Mouse (Mus musculus) spleen, adult 2 months (tissue): ENCODE data around the gene Dgka.

Experiments
- CTCF ChIP-seq: fragments of 200-500 bp; IDR thresholded peaks from 2 replicates; pipeline ENCODE4 v1.5.1; 2011; ENCODE audit warnings: mild to moderate bottlenecking, inconsistent platforms; ENCODE audit not compliant: insufficient read depth, insufficient read length, insufficient replicate concordance; ENCODE audit errors: extremely low read depth
- POLR2A ChIP-seq: fragments of 200-500 bp; IDR thresholded peaks from 2 replicates; pipeline ENCODE4 v1.6.1; 2011; ENCODE audit warnings: low read depth, low read length, inconsistent platforms

DNA sequence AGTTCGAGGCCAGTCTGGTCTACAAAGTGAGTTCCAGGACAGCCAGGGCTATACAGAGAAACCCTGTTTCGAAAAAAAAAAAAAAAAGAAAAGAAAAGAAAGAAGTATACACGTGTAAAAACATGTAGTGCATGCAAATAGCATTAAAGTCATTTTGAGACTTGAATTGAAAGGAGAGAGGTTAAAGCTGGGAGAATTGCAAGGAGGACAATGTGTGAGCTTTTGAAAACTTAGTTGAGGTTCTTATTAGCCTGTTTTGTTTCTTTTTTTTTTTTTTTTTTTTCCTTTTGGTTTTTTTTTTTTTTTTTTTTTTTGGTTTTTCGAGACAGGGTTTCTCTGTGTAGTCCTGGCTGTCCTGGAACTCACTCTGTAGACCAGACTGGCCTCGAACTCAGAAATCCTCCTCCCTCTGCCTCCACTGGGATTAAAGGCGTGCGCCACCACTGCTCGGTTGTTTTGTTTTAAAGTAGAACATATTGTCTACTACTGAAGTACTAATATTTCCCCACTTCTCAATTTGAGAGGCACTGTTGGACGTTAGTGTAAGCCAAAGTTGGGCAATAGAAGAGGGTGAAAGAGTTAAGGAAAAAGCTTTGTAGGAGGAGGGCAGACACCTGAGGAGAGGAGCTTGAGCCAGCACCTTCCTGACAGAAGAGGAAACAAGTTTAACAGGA, 2.5 kb upstream of the Dgka start:
- no peak for TF ChIP-seq CTCF
- TF ChIP-seq POLR2A = no peak
